Mouse (Mus musculus): Measurements from ENCODE around the gene Kap. TPM values are rescaled to one million over a fixed set of nuclear protein-coding genes. Genes with fewer than 3 reads are reported as not detected.

Kap gene
- total RNA-seq (2023) = not detected

DNA sequence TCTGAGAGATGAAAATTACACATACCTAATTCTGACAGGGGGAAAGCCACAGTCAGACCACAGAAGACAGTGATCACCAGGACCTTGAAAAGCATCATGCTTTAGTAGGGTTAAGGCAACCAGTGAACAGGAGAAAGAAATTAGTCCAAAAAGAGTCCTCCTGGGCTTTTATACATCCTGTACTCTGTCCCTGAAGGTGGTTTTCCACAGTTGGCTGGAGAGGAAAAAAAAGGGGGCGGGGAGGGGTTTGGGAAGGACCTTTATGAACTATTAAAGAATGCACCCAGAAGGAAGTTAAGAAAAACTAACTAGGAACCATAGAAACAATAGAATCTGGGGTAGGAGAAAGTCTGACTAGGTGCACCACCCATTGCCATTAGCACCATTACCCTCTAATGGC lies at the start of gene Kap:
Gene Kap, minus strand, starts transcription at position 237 of the 400 bp plus-strand sequence.

Other genes starting within 250 kb of the Kap start
- 22.1 TPM for gene Etv6, start 181.9 kb upstream of the Kap start, total RNA-seq (2023)